Mouse (Mus musculus): ENCODE measurements around the gene Sost.

DNA sequence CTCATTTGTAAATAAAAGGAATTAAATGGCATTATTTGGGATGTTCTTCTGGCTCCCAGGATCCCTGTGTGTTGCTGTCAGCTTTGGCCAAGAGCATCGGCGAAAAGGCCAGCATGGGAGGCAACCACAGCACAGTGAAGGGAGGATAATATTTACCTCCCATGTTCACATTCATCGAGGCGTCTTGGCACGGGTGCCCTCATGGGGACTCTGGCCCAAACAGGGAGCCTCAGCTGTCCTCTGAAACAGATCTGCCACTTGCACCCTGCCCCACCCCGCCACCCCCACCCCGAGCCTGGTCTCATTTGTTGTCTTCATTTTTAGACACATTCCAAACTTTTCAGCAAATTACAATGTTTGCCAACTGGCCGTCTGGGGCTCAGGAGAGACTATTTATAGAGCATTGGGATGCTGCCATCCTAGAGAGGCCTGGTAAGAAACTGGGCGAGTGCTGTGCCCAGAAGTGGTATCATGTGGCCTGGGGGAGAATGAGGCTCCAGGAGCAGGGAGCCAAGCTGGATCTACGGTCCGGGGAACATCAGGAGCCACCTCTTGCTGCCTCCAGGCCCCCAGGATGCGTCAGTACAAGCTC lies 45.4 kb downstream of the Sost start:
- TF ChIP-seq CTCF (IDR thresholded peaks at IDR 0.05; ENCODE audit: control insufficient read depth, insufficient read depth, low read length) (no peak), POLR2A (IDR thresholded peaks at IDR 0.05; ENCODE audit: borderline replicate concordance, control insufficient read depth, low read depth, low read length) (no peak)
